Mouse (Mus musculus) liver, postnatal 0 days (tissue): ENCODE measurements around the gene Pof1b.

Source experiments
- CTCF ChIP-seq: sonication (generic); IDR thresholded peaks from 2 replicates; pipeline ENCODE4 v1.5.1; 2016; ENCODE audit warnings: antibody characterized with exemption, low read depth
- EP300 ChIP-seq: IDR thresholded peaks from 2 replicates; pipeline ENCODE4 v1.6.1; 2016; ENCODE audit warnings: antibody characterized with exemption, low read depth, mild to moderate bottlenecking

DNA sequence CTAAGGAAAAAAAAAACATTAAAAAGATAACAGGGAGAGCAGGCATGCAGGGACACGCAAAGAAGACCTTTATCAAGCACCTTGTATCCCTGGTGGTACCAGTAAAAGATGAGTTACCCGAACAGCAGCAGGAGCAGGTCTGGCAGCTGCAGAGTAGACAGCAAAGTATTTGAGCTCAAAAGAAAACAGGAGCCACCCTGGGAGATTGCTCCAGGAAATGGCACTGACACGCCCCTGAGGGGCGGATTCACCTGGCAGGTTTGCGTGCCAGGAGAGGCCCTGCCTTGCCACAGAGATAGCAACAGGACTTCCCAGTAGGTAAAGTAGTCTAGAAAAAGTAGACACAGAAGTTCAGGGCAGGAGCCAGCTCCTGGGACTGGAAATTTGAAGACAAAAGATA lies at the start of gene Pof1b:
- no peak for TF ChIP-seq CTCF
- no peak for TF ChIP-seq EP300
